Mouse (Mus musculus) intestine, embryonic 16.5 days (tissue): ENCODE data around the gene Reep3. TPM values are rescaled to one million over a fixed set of nuclear protein-coding genes. Genes with fewer than 3 reads are reported as not detected.

Experiments
- ATAC-seq: fragments of 200-750 bp; cut with Nextera tagmentation; 2 replicates; pipeline ENCODE4 v1.8.0; 2017; ENCODE audit warnings: moderate TSS enrichment, moderate library complexity
- H3K27ac ChIP-seq: fragments of 300-500 bp; sonication (generic); 2 replicates; pipeline ENCODE4 v1.5.1; 2014; ENCODE audit warnings: mild to moderate bottlenecking, low read length
- H3K27me3 ChIP-seq: fragments of 300-500 bp; sonication (generic); replicated peaks from 2 replicates; pipeline ENCODE4 v1.6.1; 2014; ENCODE audit warnings: low read length, control low read depth, mixed read lengths; ENCODE audit not compliant: control insufficient read depth, insufficient read depth
- H3K36me3 ChIP-seq: fragments of 300-500 bp; sonication (generic); 2 replicates; pipeline ENCODE4 v1.6.1; 2014; ENCODE audit warnings: low read length, control low read depth; ENCODE audit not compliant: control insufficient read depth, insufficient read depth
- H3K4me1 ChIP-seq: fragments of 300-500 bp; sonication (generic); 2 replicates; pipeline ENCODE4 v1.6.1; 2014; ENCODE audit warnings: low read length, control low read depth, mixed read lengths; ENCODE audit not compliant: control insufficient read depth, insufficient read depth
- H3K4me2 ChIP-seq: fragments of 300-500 bp; sonication (generic); 2 replicates; pipeline ENCODE4 v1.6.1; 2014; ENCODE audit warnings: low read depth, low read length, control low read depth
- H3K4me3 ChIP-seq: fragments of 300-500 bp; sonication (generic); 2 replicates; pipeline ENCODE4 v1.5.1; 2014; ENCODE audit warnings: mild to moderate bottlenecking, low read length
- H3K9ac ChIP-seq: fragments of 300-500 bp; sonication (generic); 2 replicates; pipeline ENCODE4 v1.6.1; 2014; ENCODE audit warnings: low read depth, low read length
- H3K9me3 ChIP-seq: fragments of 300-500 bp; sonication (generic); 2 replicates; pipeline ENCODE4 v1.6.1; 2016; ENCODE audit warnings: low read length, control low read depth; ENCODE audit not compliant: control insufficient read depth
- WGBS: fragments of 180-500 bp; shearing (Covaris S2); extraction: QIAGEN DNeasy Blood & Tissue Kit; methylation state at CpG from one replicate; pipeline ENCODE4 v1.1.7; 2014; 5-methylcytosine and 5-hydroxymethylcytosine counted together
- polyA plus RNA-seq: library from polyadenylated mRNA; unstranded; fragments of >200 nt; fragmentation: Nextera tagmentation; extraction: Ambion mirVana; gene quantifications from 2 replicates; pipeline ENCODE4 v1.2.1, GENCODE M21; 2015

The Reep3 gene
- polyA plus RNA-seq, 1 experiment from 2014 or later: 36.2 TPM

DNA sequence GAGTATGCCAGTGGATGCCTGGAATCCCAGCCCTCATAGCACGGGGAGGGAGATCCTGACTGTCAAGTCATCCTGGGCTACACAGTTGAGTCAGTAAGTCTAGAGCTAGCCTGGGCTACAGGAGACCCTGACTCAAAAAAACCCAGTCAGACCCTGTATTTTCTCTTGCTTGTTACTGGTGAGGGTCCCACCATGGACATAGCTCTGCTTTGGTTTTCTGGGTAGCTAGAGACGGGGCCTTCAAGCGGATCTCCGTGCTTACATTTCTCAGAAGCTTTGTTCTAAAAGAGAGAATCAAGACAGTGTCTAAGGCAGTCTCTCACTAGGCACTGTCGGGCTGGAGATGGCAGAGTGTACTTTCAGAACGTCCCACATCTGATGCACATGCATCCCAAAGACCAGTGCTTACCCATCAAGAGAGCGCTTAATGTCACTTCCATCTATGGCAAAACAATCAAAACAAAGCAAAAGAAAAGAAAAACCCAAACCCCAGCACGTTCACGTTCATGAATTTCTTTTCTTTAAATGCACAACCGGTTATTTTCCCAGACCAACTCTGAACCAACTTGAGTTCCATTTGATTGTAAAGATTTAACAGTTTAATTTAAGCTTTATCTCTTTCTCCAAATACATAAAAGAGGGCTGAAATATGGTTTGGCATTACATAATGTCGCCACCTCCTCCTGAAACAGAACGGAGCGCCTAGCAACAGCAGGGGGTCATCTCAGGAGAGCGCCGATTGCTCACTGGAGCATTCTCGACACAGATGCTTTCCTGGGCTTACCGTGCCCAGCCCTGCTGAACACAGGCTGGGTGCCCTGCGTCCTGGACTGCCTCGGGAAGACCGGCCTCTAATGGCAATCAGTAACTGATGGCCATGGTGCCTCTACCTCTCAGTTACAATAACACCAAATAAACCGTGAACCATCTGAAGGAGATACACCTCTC, 20.5 kb downstream of the Reep3 start:
- H3K9me3 ChIP-seq: no peaks in the 10 kb centered on the region
- no peak for ATAC-seq
- no peak overlapping the region for H3K4me3 ChIP-seq
- H3K27me3 ChIP-seq: no peaks in the 10 kb centered on the region
- H3K36me3 ChIP-seq: no peaks in the 10 kb centered on the region
- H3K4me1 ChIP-seq: 0 out of 2 replicates have a peak, but pooled peaks cover 2% of the 10 kb centered on the region
- no peak overlapping the region for H3K27ac ChIP-seq
- H3K9ac ChIP-seq: no peak overlapping the region
- 74% methylated on average over 21 of the region's 21 CpGs for WGBS
- H3K4me2 ChIP-seq: no peak overlapping the region

DNA sequence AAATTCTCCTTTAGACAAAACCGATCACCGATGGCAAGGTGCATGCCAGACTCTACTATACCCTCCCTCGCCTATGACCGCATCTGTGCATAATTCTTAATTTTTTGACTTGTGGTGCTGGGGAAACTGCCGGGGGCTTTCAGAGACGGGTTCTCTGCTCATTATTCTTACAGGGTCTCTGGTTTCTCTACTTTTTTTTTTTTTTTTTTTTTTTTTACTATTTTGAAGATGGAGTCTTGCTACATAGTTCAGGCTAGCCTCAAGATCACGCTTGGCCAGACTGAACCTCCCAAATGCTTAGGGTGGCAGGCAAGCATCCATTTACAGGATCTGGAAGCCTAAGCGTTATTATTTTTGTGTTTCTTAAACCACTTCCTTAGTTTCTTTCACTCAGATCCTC, 23.2 kb downstream of the Reep3 start:
- ATAC-seq: no peak
- H3K9ac ChIP-seq: no peak overlapping the region
- no peaks in the 10 kb centered on the region for H3K9me3 ChIP-seq
- no peaks in the 10 kb centered on the region for H3K27me3 ChIP-seq
- H3K4me1 ChIP-seq: no peaks in the 10 kb centered on the region
- 94% methylated on average over 8 of the region's 8 CpGs for WGBS
- no peak overlapping the region for H3K4me3 ChIP-seq
- no peak overlapping the region for H3K27ac ChIP-seq
- no peak overlapping the region for H3K4me2 ChIP-seq
- no peaks in the 10 kb centered on the region for H3K36me3 ChIP-seq

GRCm38 (mm10) chr10:67072600-67072999, 24.1 kb downstream of the Reep3 start:
- no peak for ATAC-seq
- Histone ChIP-seq H3K36me3 (no peaks in the 10 kb centered on the region), H3K9me3 (no peaks in the 10 kb centered on the region), H3K27me3 (no peaks in the 10 kb centered on the region), H3K4me3 (no peak overlapping the region), H3K9ac (no peak overlapping the region), H3K27ac (no peak overlapping the region), H3K4me2 (no peak overlapping the region), H3K4me1 (no peaks in the 10 kb centered on the region)
- 95% methylated on average over 4 of the region's 4 CpGs for WGBS

DNA sequence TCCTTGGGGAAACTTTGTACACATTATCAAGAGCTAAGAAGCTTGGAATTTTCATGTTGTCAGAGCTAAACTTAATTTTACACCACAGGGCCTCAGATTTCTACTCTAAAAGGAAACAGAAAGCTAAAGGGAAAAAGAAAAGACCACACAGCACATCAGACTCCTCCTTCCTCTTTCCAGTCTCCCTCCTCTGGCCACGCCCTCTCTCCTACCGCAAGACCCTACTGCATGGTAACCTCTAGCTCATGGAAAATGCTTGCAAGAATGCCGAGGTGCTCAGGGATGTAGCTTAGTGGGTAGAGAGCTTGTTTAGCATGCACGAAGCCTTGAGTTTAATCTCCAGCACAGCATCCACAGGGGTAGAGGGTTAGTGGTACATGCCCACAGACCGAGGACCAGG, 24.9 kb downstream of the Reep3 start:
- Histone ChIP-seq H3K9ac (no peak overlapping the region), H3K4me1 (no peaks in the 10 kb centered on the region), H3K4me2 (no peak overlapping the region), H3K4me3 (no peak overlapping the region), H3K36me3 (no peaks in the 10 kb centered on the region), H3K9me3 (no peaks in the 10 kb centered on the region), H3K27me3 (no peaks in the 10 kb centered on the region), H3K27ac (no peak overlapping the region)
- 80% methylated on average over 5 of the region's 5 CpGs for WGBS
- no peak for ATAC-seq

DNA sequence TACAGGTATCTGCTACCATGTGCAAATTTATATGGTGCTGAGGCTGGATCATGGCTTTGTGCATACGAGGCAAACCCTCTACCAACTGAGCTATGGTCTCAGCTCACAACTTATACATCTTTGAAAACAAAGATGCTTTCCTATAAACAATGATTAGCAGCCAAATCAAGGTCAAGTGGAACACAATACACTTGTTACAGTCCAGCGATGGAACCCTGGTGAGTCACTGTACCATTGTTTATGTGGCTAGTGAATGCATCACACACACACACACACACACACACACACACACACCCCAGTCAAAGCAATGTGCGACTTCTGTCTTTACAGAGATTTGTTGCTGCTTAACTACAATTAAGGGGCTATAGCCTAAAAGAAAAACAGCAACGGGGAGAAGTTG, 25.4 kb downstream of the Reep3 start:
- ATAC-seq: no peak
- Histone ChIP-seq H3K36me3 (no peaks in the 10 kb centered on the region), H3K9me3 (no peaks in the 10 kb centered on the region), H3K4me3 (no peak overlapping the region), H3K27me3 (no peaks in the 10 kb centered on the region), H3K4me1 (peaks cover 2% of the 10 kb centered on the region; the same call in 1 of the 2 replicates), H3K27ac (no peak overlapping the region), H3K4me2 (no peak overlapping the region), H3K9ac (no peak overlapping the region)
- 66% methylated on average over 4 of the region's 4 CpGs for WGBS

DNA sequence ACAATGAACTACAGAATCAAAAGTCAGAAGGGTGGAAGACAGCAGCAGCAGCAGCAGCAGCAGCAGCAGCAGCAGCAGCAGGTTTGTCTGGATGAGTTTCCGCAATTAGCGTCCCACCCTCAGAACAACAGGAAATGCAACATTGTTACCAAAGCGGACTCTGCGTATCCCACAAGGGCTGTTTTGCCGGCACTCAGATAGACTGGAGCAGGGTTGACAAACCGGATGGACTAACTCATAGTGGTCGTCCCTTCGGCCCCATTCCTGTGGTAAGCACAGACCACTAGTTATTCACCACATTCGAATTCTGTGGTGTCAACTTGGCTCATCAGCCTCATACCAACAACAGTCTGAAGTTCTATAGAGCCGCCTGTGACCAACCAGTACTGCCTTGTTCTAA, 27.7 kb downstream of the Reep3 start:
- Histone ChIP-seq H3K9ac (no peak overlapping the region), H3K9me3 (no peaks in the 10 kb centered on the region), H3K4me3 (no peak overlapping the region), H3K4me1 (peaks cover 9% of the 10 kb centered on the region), H3K27me3 (no peaks in the 10 kb centered on the region), H3K36me3 (no peaks in the 10 kb centered on the region), H3K4me2 (no peak overlapping the region), H3K27ac (no peak overlapping the region)
- ATAC-seq: no peak
- WGBS: 84% methylated on average over 10 of the region's 10 CpGs

- no peak for ATAC-seq
- Histone ChIP-seq H3K4me2 (no peak overlapping the region), H3K27me3 (no peaks in the 10 kb centered on the region), H3K36me3 (no peaks in the 10 kb centered on the region), H3K4me3 (no peak overlapping the region), H3K27ac (no peak overlapping the region), H3K9me3 (no peaks in the 10 kb centered on the region), H3K4me1 (peaks cover 11% of the 10 kb centered on the region), H3K9ac (no peak overlapping the region)
- WGBS: 87% methylated on average over 3 of the region's 3 CpGs
Measured at GRCm38 (mm10) chr10:67066421-67066820, 30.3 kb downstream of the Reep3 start.

DNA sequence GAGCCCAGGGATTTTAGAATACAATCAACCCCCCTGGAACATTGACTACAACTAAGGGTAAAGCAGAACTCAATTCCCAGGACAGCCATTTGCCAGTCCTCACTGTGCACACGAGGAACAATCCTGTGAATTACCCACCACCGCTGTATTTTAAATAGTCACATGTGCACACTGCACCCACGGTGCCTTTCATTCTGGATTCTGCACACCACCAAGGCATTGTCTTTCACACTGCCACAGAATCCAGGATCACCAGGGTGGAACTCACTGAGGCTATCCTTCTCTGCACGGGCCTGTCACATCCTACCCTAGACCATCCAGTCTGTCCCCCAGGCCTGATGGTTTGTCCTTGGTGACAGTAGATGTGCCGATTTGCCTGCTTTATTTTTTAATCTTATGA, 30.8 kb downstream of the Reep3 start:
- Histone ChIP-seq H3K4me3 (no peak overlapping the region), H3K4me1 (peaks cover 11% of the 10 kb centered on the region), H3K27me3 (no peaks in the 10 kb centered on the region), H3K9ac (no peak overlapping the region), H3K27ac (no peak overlapping the region), H3K9me3 (no peaks in the 10 kb centered on the region), H3K36me3 (no peaks in the 10 kb centered on the region), H3K4me2 (no peak overlapping the region)
- 52% methylated on average over 5 of the region's 5 CpGs for WGBS
- ATAC-seq: no peak

GRCm38 (mm10) chr10:67065277-67065887, 31.4 kb downstream of the Reep3 start:
- no peaks in the 10 kb centered on the region for H3K36me3 ChIP-seq
- H3K27me3 ChIP-seq: no peaks in the 10 kb centered on the region
- H3K9me3 ChIP-seq: no peaks in the 10 kb centered on the region
- no peak overlapping the region for H3K27ac ChIP-seq
- H3K4me3 ChIP-seq: no peak overlapping the region
- H3K4me1 ChIP-seq: peaks cover 11% of the 10 kb centered on the region
- WGBS: 48% methylated on average over 7 of the region's 7 CpGs
- no peak for ATAC-seq
- no peak overlapping the region for H3K4me2 ChIP-seq
- no peak overlapping the region for H3K9ac ChIP-seq
